8 mouse cellular contexts compared by ENCODE assay signal in the genomic region with DNA sequence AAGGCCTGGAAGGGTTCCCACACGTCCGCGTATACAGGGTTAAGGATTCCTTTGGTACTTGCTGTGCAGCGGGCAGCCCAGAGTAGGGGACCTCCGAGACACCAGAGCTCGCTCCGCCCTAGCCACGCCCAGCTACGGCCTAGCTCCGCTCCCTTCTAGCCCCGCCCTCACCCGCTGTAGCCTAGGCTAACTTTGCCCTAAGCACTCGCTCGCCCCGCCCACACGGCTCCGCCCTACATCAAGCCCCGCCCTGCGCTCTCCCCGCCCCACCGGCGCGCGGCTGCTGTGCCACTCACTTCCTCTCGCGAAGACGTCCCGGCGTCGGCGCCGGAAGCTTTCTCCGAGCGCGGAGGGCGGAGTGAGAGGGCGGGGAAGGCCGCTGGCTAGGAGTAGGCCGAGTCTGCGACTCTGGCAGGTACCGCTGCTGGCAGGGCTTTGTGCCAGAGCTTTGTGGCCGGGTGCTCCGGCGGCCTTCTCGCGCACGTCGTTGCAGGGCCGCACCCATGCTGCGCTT. TPM values are rescaled to one million over a fixed set of nuclear protein-coding genes. Genes with fewer than 3 reads are reported as not detected.
DNase-seq lines count a peak whose midpoint lies in the region; ATAC-seq lines count a peak whose summit lies in the region.

A gene (plus strand): TSS at position 252 of the 514 bp plus-strand sequence.

- DNase-seq in adipocyte (ENCODE audit: low spot score) = peak; percentile 99
- DNase-seq in embryo, embryonic 10 days (ENCODE audit: low spot score) = peak; percentile 100
- peak; percentile 100 for DNase-seq in gastrocnemius, postnatal 10 days
- DNase-seq in induced T-regulatory cell, adult 2 months (ENCODE audit: low read depth) = peak; percentile 99
- peak; percentile 98 to 100 for DNase-seq in left cerebral cortex, adult 9 months (ENCODE audit: low spot score in 2 of 2)
- peak; percentile 99 for DNase-seq in right cerebral cortex, postnatal 14 days
- peak; percentile 99 to 100 for DNase-seq in urinary bladder, postnatal 36 days (ENCODE audit: low spot score in 2 of 2)

- ATAC-seq in megakaryocyte progenitor cell, adult 5-6 weeks (replicated peaks; ENCODE audit: poor library complexity) = peak; percentile 94

RNA-seq across cellular contexts. Expression of the gene that starts here (rescaled TPM):
- 10 to 100 TPM; 42.5 to 52.7 TPM for total RNA-seq in gastrocnemius, postnatal 10 days (2021)
- 52.5 and 71.3 TPM in 2 replicates for total RNA-seq in megakaryocyte progenitor cell, adult 5-6 weeks (2015)
- 57.8 and 83.8 TPM in 2 replicates for total RNA-seq in megakaryocyte progenitor cell, adult 5-6 weeks (2017)

Comparison
In these comparisons a context has a peak if more than half of its experiments do, and no peak if none do; other contexts are left out.
1. Peak in every context shown above with its lines: DNase-seq and ATAC-seq.